Mouse (Mus musculus) ES-E14 (cell line): Measurements from ENCODE around the gene Fhl2. TPM values are rescaled to one million over a fixed set of nuclear protein-coding genes. Genes with fewer than 3 reads are reported as not detected.

ENCODE experiments used
- DNase-seq: peaks from one replicate; pipeline ENCODE4 v3.0.0-alpha.2; 2013; ENCODE audit warnings: low read depth, low spot score
- H3K27ac ChIP-seq: 2 replicates; pipeline ENCODE4 v1.5.1; 2012; ENCODE audit warnings: low read depth, mild to moderate bottlenecking, low read length, moderate library complexity, mixed read lengths; ENCODE audit not compliant: poor library complexity, insufficient read depth, severe bottlenecking
- H3K36me3 ChIP-seq: 2 replicates; pipeline ENCODE4 v1.6.1; 2012; ENCODE audit warnings: mild to moderate bottlenecking, low read length, moderate library complexity, mixed read lengths; ENCODE audit not compliant: control insufficient read depth, poor library complexity, insufficient read depth, severe bottlenecking
- H3K4me1 ChIP-seq, 2 experiments: fragments of 150-350 bp in 1 of 2; sonication (generic) in 1 of 2; 2 replicates each; pipeline ENCODE4 v1.6.1; 2012; ENCODE audit warnings: low read length in 2 of 2, mild to moderate bottlenecking in 1 of 2, mixed read lengths in 1 of 2; ENCODE audit not compliant: control insufficient read depth in 2 of 2, insufficient read depth in 2 of 2, poor library complexity in 1 of 2
- H3K4me3 ChIP-seq, 2 experiments: fragments of 150-350 bp in 1 of 2; sonication (generic) in 1 of 2; 2 replicates each; pipeline ENCODE4 v1.5.1; 2012; ENCODE audit warnings: low read length in 2 of 2, low read depth in 1 of 2, mild to moderate bottlenecking in 1 of 2, mixed read lengths in 1 of 2; ENCODE audit not compliant: insufficient read depth in 1 of 2, poor library complexity in 1 of 2, severe bottlenecking in 1 of 2
- H3K9ac ChIP-seq: 2 replicates; pipeline ENCODE4 v1.6.1; 2012; ENCODE audit warnings: low read depth, mild to moderate bottlenecking, low read length, mixed read lengths; ENCODE audit not compliant: poor library complexity, insufficient read depth, severe bottlenecking
- H3K9me3 ChIP-seq: fragments of 150-350 bp; sonication (generic); 2 replicates; pipeline ENCODE4 v1.6.1; 2012; ENCODE audit warnings: low read depth, mild to moderate bottlenecking, low read length; ENCODE audit not compliant: control insufficient read depth, insufficient read depth
- CHD2 ChIP-seq: IDR thresholded peaks from 2 replicates; pipeline ENCODE4 v1.6.1; 2014; ENCODE audit warnings: mild to moderate bottlenecking, low read depth, low read length, inconsistent platforms
- HCFC1 ChIP-seq: IDR thresholded peaks from 2 replicates; pipeline ENCODE4 v1.6.1; 2012; ENCODE audit warnings: low read length, inconsistent platforms, borderline replicate concordance; ENCODE audit not compliant: insufficient read depth
- MAFK ChIP-seq: IDR thresholded peaks from 2 replicates; pipeline ENCODE4 v1.6.1; 2014; ENCODE audit warnings: mild to moderate bottlenecking, low read depth, low read length, inconsistent platforms; ENCODE audit not compliant: insufficient read depth
- ZC3H11A ChIP-seq: IDR thresholded peaks from 2 replicates; pipeline ENCODE4 v1.6.1; 2012; ENCODE audit warnings: low read depth, mild to moderate bottlenecking, inconsistent platforms, low read length, borderline replicate concordance
- ZNF384 ChIP-seq: IDR thresholded peaks from 2 replicates; pipeline ENCODE4 v1.6.1; 2012; ENCODE audit warnings: low read depth, low read length, inconsistent platforms
- in situ Hi-C, 2 experiments: fragments of 600-800 bp; cut with MboI; formaldehyde crosslinking; loops; one replicate each; pipeline ENCODE4 v1.15.1; 2025; ENCODE audit warnings: low sequenced_read_pairs in 2 of 2, inconsistent platforms in 1 of 2; ENCODE audit not compliant: unreplicated experiment in 2 of 2
- total RNA-seq: library from RNA; depleted of rRNA; stranded (reverse); fragments of 300-350 nt; gene quantifications from 2 replicates; pipeline ENCODE4 v1.2.3, GENCODE M21; 2012; rRNA removed

Fhl2 gene
- 11.4 and 27.4 TPM in 2 replicates for total RNA-seq

GRCm38 (mm10) chr1:43196661-43197241 lies at the start of gene Fhl2:
TSS of gene Fhl2 (minus strand) at chr1:43196984.
- H3K9me3 ChIP-seq, result no peaks in the 10 kb centered on the region
- in situ Hi-C loops, result no loop called here
- no peak within 1 kb of the TSS for H3K4me3 ChIP-seq
- H3K27ac ChIP-seq, result no peak within 1 kb of the TSS
- no peaks in the 10 kb centered on the region for H3K36me3 ChIP-seq
- no peak within 1 kb of the TSS for H3K9ac ChIP-seq
- no peaks in the 10 kb centered on the region for H3K4me1 ChIP-seq
- no peak for DNase-seq
- TF ChIP-seq ZNF384 (no peak), CHD2 (no peak), ZC3H11A (no peak), MAFK (no peak), HCFC1 (no peak)

GRCm38 (mm10) chr1:43245014-43245413 lies 48.2 kb upstream of the Fhl2 start:
- no peaks in the 10 kb centered on the region for H3K36me3 ChIP-seq
- no peak overlapping the region for H3K27ac ChIP-seq
- H3K4me1 ChIP-seq, result no peaks in the 10 kb centered on the region
- H3K4me3 ChIP-seq, result no peak overlapping the region
- DNase-seq, result no peak
- no peak overlapping the region for H3K9ac ChIP-seq
- no peak for TF ChIP-seq ZC3H11A
- in situ Hi-C loops, result no loop called here
- no peaks in the 10 kb centered on the region for H3K9me3 ChIP-seq

GRCm38 (mm10) chr1:43241208-43241607 lies 44.4 kb upstream of the Fhl2 start:
- H3K4me1 ChIP-seq, result no peaks in the 10 kb centered on the region
- no peaks in the 10 kb centered on the region for H3K36me3 ChIP-seq
- H3K4me3 ChIP-seq, result no peak overlapping the region
- H3K9ac ChIP-seq, result no peak overlapping the region
- H3K9me3 ChIP-seq, result no peaks in the 10 kb centered on the region
- TF ChIP-seq HCFC1, result no peak
- TF ChIP-seq ZC3H11A, result no peak
- TF ChIP-seq CHD2, result no peak
- TF ChIP-seq MAFK, result no peak
- TF ChIP-seq ZNF384, result no peak
- no peak for DNase-seq
- in situ Hi-C loops, result no loop called here
- no peak overlapping the region for H3K27ac ChIP-seq

GRCm38 (mm10) chr1:43239796-43240313 lies 43.1 kb upstream of the Fhl2 start:
- H3K9ac ChIP-seq, result no peak overlapping the region
- TF ChIP-seq ZC3H11A (no peak), HCFC1 (no peak), CHD2 (no peak), MAFK (no peak), ZNF384 (no peak)
- in situ Hi-C loops, result no loop called here
- no peaks in the 10 kb centered on the region for H3K4me1 ChIP-seq
- no peaks in the 10 kb centered on the region for H3K36me3 ChIP-seq
- DNase-seq, result no peak
- no peak overlapping the region for H3K4me3 ChIP-seq
- no peaks in the 10 kb centered on the region for H3K9me3 ChIP-seq
- no peak overlapping the region for H3K27ac ChIP-seq

- DNase-seq, result no peak
- H3K36me3 ChIP-seq, result no peaks in the 10 kb centered on the region
- TF ChIP-seq HCFC1 (no peak), ZC3H11A (no peak)
- H3K4me1 ChIP-seq, result no peaks in the 10 kb centered on the region
- no peak overlapping the region for H3K4me3 ChIP-seq
- no peaks in the 10 kb centered on the region for H3K9me3 ChIP-seq
- no peak overlapping the region for H3K9ac ChIP-seq
- in situ Hi-C loops, result no loop called here
- no peak overlapping the region for H3K27ac ChIP-seq
Observed at GRCm38 (mm10) chr1:43238471-43238870, 41.7 kb upstream of the Fhl2 start.
